Mouse (Mus musculus) spleen, postnatal 10 days (tissue): Measurements from ENCODE around the gene Stmn1.

Experiments used
- DNase-seq, 2 experiments: peaks; one replicate each; pipeline ENCODE4 v3.0.0; 2021 to 2022; ENCODE audit warnings: low spot score in 2 of 2

Gene Stmn1

DNA sequence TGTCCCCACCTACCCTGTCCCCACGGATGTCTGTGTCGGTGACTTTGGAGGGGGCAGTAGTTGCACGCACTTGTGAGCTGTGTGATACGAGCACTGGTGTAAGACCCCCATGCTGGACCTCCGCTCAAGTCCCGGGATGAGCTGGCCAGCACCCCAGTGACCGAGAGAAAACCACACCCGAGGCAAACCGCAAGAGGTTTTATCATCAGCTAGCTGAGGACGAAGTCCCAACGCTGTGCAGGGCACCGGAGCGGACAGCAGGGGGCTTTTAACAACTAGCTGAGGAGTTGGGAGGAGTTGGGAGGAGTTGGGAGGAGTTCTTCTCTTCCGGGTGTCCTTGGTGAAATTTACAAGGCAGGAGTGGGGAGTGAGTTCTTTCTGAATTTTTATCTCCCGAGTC is 44.7 kb downstream of the Stmn1 start:
- DNase-seq, result peak; percentile 57 to 83

DNA sequence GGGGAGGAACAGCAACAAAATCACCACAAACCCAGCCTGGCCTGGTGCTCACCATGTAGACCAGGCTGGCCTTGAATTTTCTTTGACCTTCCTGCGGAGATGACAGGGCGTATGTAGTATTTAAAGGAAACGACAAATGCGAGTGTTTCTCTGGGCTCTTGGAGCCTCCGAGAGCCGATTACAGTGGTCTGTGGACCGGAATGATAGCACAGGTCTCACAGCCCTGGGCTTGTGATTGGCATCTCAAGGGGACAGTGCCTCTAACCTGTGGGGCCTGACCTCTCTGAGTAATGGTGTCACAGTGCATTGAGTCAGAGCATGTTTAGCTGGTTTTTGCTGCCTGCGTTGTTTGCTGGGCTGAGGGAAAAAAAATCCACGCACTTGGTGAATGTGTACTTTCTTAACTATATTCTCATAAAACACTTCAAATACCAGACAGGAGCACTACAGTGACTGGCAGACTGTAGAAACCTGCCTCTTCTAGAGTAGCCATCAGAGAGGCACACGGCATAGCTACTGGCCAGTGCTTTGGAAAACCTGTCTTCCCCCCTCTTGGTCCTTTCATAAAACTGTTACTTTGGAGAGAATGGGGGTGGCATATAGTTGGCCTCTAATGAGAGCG is 46.3 kb downstream of the Stmn1 start:
- DNase-seq, result no peak

DNA sequence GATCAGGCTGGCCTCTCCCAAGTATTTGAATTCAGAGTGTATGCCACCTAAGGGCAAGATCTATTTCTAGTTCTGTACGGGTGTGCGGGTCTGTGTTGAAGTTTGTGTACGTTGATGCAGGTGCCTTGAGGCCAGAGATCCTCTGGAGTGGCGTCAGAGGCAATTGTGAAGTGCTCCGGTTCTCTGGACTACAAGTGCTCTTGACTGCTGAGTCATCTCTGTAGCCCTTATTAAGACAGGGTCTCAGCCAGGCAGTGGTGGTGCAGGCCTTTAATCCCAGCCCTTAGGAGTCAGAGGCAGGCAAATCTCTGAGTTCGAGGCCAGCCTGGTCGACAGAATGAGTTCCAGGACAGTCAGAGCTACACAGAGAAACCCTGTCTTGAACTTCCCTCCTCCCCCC is 47.5 kb downstream of the Stmn1 start:
- no peak for DNase-seq

DNA sequence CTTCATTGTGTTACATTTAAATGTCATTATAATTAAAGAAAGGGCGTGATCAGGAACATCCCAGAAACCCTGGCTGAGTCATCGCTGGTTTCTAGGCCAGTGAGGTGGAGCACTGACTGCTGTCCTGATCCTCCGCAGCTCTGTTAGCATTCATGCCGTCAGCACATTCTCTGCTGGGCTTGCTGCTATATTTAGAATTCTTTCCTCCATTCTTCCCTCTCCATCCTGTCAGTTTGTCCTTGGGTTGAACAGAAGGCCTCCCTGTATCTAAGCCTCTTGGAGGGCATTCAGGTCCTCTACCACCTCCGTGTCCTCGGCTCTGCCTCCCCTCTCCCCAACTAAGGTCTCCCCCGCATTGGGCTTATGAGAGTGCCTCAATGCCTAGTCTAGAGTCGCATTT is 48.9 kb downstream of the Stmn1 start:
- no peak for DNase-seq

DNA sequence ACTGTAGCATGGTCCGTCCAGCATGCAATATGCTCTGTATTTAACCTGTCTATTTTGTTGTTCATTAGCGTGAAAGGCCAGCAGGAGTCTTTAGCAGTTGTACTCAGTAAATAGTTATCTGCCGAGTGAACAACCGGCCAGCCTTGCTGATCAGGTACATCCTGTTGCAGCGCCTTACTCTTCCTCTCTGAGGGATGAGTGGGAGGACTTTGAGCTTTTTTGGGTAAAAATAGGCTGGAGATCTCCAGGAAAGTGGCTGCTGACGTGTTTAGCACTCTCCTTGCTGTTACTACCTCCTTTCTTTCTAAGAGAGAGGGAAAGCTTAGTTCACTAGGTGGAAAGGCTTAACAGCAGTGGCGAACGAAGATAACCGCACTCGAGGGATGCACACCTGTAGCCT is 49.6 kb downstream of the Stmn1 start:
- DNase-seq, result no peak

DNA sequence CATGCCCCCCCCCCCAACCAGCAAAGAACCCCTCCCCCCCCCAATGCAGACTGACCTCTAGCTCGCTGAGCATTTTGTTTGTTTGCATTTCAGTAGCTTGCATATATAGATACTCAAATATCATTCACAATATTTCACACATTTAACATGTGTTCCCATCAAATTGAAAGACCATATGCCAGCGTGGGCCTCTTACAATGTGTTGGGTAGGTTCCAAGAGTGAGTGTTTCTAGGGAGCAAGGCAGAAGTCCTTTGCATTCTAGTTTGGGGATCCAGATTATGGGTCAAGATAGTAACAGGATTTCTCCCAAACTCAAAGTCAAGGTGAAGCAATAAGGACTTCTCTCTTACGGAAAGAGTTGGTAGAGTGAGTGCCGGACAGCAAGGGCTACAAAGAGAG is 50.4 kb downstream of the Stmn1 start:
- DNase-seq, result no peak

DNA sequence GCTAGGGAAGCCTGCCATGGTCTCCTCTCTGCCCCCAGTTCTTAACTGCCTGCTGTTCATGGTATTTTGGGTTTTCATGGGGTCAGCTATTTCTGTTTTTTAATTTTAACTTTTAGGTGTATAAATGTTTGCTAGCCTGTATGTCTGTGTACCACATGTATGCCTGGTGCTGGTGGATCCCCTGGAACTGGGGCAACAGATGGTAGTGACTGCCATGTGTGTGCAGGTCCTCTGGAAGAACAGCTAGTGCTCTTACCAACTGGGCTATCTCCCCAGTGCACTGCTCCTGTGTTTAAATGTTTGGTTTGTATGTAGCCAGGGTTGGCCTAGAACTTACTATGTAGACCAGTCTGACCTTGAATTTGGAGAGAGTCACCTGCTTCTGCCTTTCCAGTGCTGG is 51.2 kb downstream of the Stmn1 start:
- no peak for DNase-seq
